Mouse (Mus musculus) embryonic facial prominence, embryonic 10.5 days (tissue): ENCODE data around the gene Map3k5. TPM values are rescaled to one million over a fixed set of nuclear protein-coding genes. Genes with fewer than 3 reads are reported as not detected.
"Not testable (repeated sequence)": the region's sequence is repeated elsewhere in the genome, so short reads cannot be mapped to it uniquely, and the experiment has no call there.

ENCODE experiments used
- DNase-seq: peaks from one replicate; pipeline ENCODE4 v3.0.0-alpha.2; 2017; ENCODE audit warnings: low spot score
- H3K27ac ChIP-seq: fragments of 300-500 bp; sonication (generic); replicated peaks from 2 replicates; pipeline ENCODE4 v1.5.1; 2016; ENCODE audit warnings: mild to moderate bottlenecking
- H3K27me3 ChIP-seq: fragments of 300-500 bp; sonication (generic); replicated peaks from 2 replicates; pipeline ENCODE4 v1.6.1; 2016; ENCODE audit warnings: low read depth, mild to moderate bottlenecking; ENCODE audit not compliant: poor library complexity, severe bottlenecking
- H3K36me3 ChIP-seq: fragments of 300-500 bp; sonication (generic); replicated peaks from 2 replicates; pipeline ENCODE4 v1.6.1; 2016; ENCODE audit warnings: mild to moderate bottlenecking, moderate library complexity
- H3K4me1 ChIP-seq: fragments of 300-500 bp; sonication (generic); 2 replicates; pipeline ENCODE4 v1.6.1; 2016
- H3K4me3 ChIP-seq: fragments of 300-500 bp; sonication (generic); 2 replicates; pipeline ENCODE4 v1.5.1; 2016; ENCODE audit warnings: mild to moderate bottlenecking, moderate library complexity
- H3K9me3 ChIP-seq: fragments of 300-500 bp; sonication (generic); 2 replicates; pipeline ENCODE4 v1.6.1; 2016; ENCODE audit warnings: mild to moderate bottlenecking
- WGBS: fragments of 180-500 bp; shearing (Covaris S2); methylation state at CpG from one replicate; pipeline ENCODE4 v1.1.7; 2016; 5-methylcytosine and 5-hydroxymethylcytosine counted together
- polyA plus RNA-seq: library from polyadenylated mRNA; unstranded; fragments of >200 nt; fragmentation: Nextera tagmentation; extraction: Ambion mirVana; gene quantifications from 2 replicates; pipeline ENCODE4 v1.2.1, GENCODE M21; 2016

Map3k5 gene
- polyA plus RNA-seq, 1 experiment from 2014 or later = 0.86 TPM

GRCm38 (mm10) chr10:19953032-19953761 is 18.9 kb downstream of the Map3k5 start:
- Histone ChIP-seq H3K4me1 (peaks cover 17% of the 10 kb centered on the region), H3K4me3 (no peak overlapping the region), H3K36me3 (no peaks in the 10 kb centered on the region), H3K27me3 (no peaks in the 10 kb centered on the region), H3K9me3 (no peaks in the 10 kb centered on the region), H3K27ac (no peak overlapping the region)
- DNase-seq = no peak
- WGBS = 85% methylated on average over 11 of the region's 11 CpGs

- 81% methylated on average over 3 of the region's 3 CpGs for WGBS
- Histone ChIP-seq H3K36me3 (no peaks in the 10 kb centered on the region), H3K27ac (no peak overlapping the region), H3K27me3 (no peaks in the 10 kb centered on the region), H3K9me3 (no peaks in the 10 kb centered on the region), H3K4me3 (no peak overlapping the region), H3K4me1 (peaks cover 17% of the 10 kb centered on the region)
- no peak for DNase-seq
Measured at GRCm38 (mm10) chr10:19954572-19954971, 20.3 kb downstream of the Map3k5 start.

GRCm38 (mm10) chr10:19955817-19956216 is 21.5 kb downstream of the Map3k5 start:
- Histone ChIP-seq H3K36me3 (no peaks in the 10 kb centered on the region), H3K9me3 (no peaks in the 10 kb centered on the region), H3K27me3 (no peaks in the 10 kb centered on the region), H3K4me3 (no peak overlapping the region), H3K4me1 (peaks cover 19% of the 10 kb centered on the region), H3K27ac (no peak overlapping the region)
- WGBS = 91% methylated on average over 6 of the region's 6 CpGs
- DNase-seq = no peak

GRCm38 (mm10) chr10:19956745-19957144 is 22.5 kb downstream of the Map3k5 start:
- Histone ChIP-seq H3K4me3 (no peak overlapping the region), H3K27me3 (no peaks in the 10 kb centered on the region), H3K36me3 (no peaks in the 10 kb centered on the region), H3K4me1 (peaks cover 28% of the 10 kb centered on the region), H3K27ac (no peak overlapping the region), H3K9me3 (no peaks in the 10 kb centered on the region)
- DNase-seq = no peak
- 69% methylated on average over 6 of the region's 6 CpGs for WGBS

- Histone ChIP-seq H3K9me3 (no peaks in the 10 kb centered on the region), H3K27ac (peak overlapping the region; percentile 10; the same call in 1 of the 2 replicates), H3K27me3 (no peaks in the 10 kb centered on the region), H3K36me3 (no peaks in the 10 kb centered on the region), H3K4me3 (no peak overlapping the region), H3K4me1 (peaks cover 45% of the 10 kb centered on the region)
- 79% methylated on average over 6 of the region's 6 CpGs for WGBS
- DNase-seq = no peak
Measured at GRCm38 (mm10) chr10:19960831-19961380, 26.6 kb downstream of the Map3k5 start.

GRCm38 (mm10) chr10:19962746-19963145 is 28.5 kb downstream of the Map3k5 start:
- 81% methylated on average over 4 of the region's 4 CpGs for WGBS
- no peak overlapping the region for H3K27ac ChIP-seq
- no peak for DNase-seq
- no peak overlapping the region for H3K4me3 ChIP-seq
- H3K36me3 ChIP-seq = no peaks in the 10 kb centered on the region
- peaks cover 33% of the 10 kb centered on the region for H3K4me1 ChIP-seq
- no peaks in the 10 kb centered on the region for H3K27me3 ChIP-seq
- no peaks in the 10 kb centered on the region for H3K9me3 ChIP-seq

- Histone ChIP-seq H3K4me3 (no peak overlapping the region), H3K36me3 (no peaks in the 10 kb centered on the region), H3K27me3 (no peaks in the 10 kb centered on the region), H3K4me1 (peaks cover 33% of the 10 kb centered on the region), H3K9me3 (no peaks in the 10 kb centered on the region), H3K27ac (no peak overlapping the region)
- no peak for DNase-seq
- 68% methylated on average over 1 of the region's 1 CpGs for WGBS
Measured at GRCm38 (mm10) chr10:19963206-19963605, 28.9 kb downstream of the Map3k5 start.

GRCm38 (mm10) chr10:19964105-19964504 is 29.8 kb downstream of the Map3k5 start:
- no peaks in the 10 kb centered on the region for H3K27me3 ChIP-seq
- no peaks in the 10 kb centered on the region for H3K9me3 ChIP-seq
- H3K27ac ChIP-seq = no peak overlapping the region
- H3K4me1 ChIP-seq = peaks cover 33% of the 10 kb centered on the region
- WGBS = 88% methylated on average over 4 of the region's 4 CpGs
- H3K36me3 ChIP-seq = no peaks in the 10 kb centered on the region
- H3K4me3 ChIP-seq = no peak overlapping the region
- no peak for DNase-seq

- no peaks in the 10 kb centered on the region for H3K36me3 ChIP-seq
- no peak for DNase-seq
Measured at GRCm38 (mm10) chr10:19966597-19966996, 32.3 kb downstream of the Map3k5 start.

GRCm38 (mm10) chr10:19968445-19968844 is 34.2 kb downstream of the Map3k5 start:
- Histone ChIP-seq H3K4me1 (peaks cover 13% of the 10 kb centered on the region), H3K27me3 (no peaks in the 10 kb centered on the region), H3K9me3 (no peaks in the 10 kb centered on the region), H3K4me3 (no peak overlapping the region), H3K36me3 (no peaks in the 10 kb centered on the region), H3K27ac (no peak overlapping the region)
- DNase-seq = no peak
- WGBS = 86% methylated on average over 8 of the region's 8 CpGs

More at GRCm38 (mm10) chr10:19966597-19966996, 32.3 kb downstream of the Map3k5 start:
- no peak overlapping the region for H3K4me3 ChIP-seq
- peaks cover 28% of the 10 kb centered on the region for H3K4me1 ChIP-seq
- no peak overlapping the region for H3K27ac ChIP-seq
- H3K9me3 ChIP-seq = no peaks in the 10 kb centered on the region
- H3K27me3 ChIP-seq = no peaks in the 10 kb centered on the region
- 90% methylated on average over 6 of the region's 6 CpGs for WGBS

- Histone ChIP-seq H3K27me3 (no peaks in the 10 kb centered on the region), H3K4me3 (no peak overlapping the region), H3K4me1 (peaks cover 13% of the 10 kb centered on the region), H3K27ac (no peak overlapping the region), H3K36me3 (no peaks in the 10 kb centered on the region), H3K9me3 (no peaks in the 10 kb centered on the region)
- no peak for DNase-seq
- WGBS = 90% methylated on average over 14 of the region's 14 CpGs
Measured at GRCm38 (mm10) chr10:19969831-19970460, 35.7 kb downstream of the Map3k5 start.

- H3K27ac ChIP-seq, H3K36me3 ChIP-seq, H3K9me3 ChIP-seq, DNase-seq, H3K4me3 ChIP-seq, H3K27me3 ChIP-seq, H3K4me1 ChIP-seq: not testable (repeated sequence)
- 85% methylated on average over 6 of the region's 7 CpGs for WGBS
Measured at GRCm38 (mm10) chr10:19971491-19971890, 37.2 kb downstream of the Map3k5 start.
